Mouse (Mus musculus): Measurements from ENCODE around the gene Fam110a. TPM values are rescaled to one million over a fixed set of nuclear protein-coding genes. Genes with fewer than 3 reads are reported as not detected.

Gene Fam110a
- total and polyA plus RNA-seq, 2 experiments, result 0.83 to 3.3 TPM

- no peak overlapping the region for H3K27ac ChIP-seq (replicated peaks; ENCODE audit: insufficient read depth, low read depth, low read length)
- no peaks in the 10 kb centered on the region for H3K79me2 ChIP-seq (ENCODE audit: control insufficient read depth, insufficient read depth, low read length)
- DNase-seq (ENCODE audit: extremely low read depth, low read depth, low spot score), result peak; percentile 37
- no peak overlapping the region for H3K4me3 ChIP-seq (ENCODE audit: insufficient read depth, low read depth, low read length)
- H3K4me1 ChIP-seq (ENCODE audit: control insufficient read depth, insufficient read depth, low read length), result no peaks in the 10 kb centered on the region
- no peak for TF ChIP-seq CTCF (IDR thresholded peaks at IDR 0.05; ENCODE audit: low read depth, low read length)
- TF ChIP-seq POLR2A (IDR thresholded peaks at IDR 0.05; ENCODE audit: extremely low read depth, insufficient read depth, low read length), result no peak
- WGBS, result 47% methylated on average over 9 of the region's 9 CpGs
- H3K27me3 ChIP-seq (ENCODE audit: control insufficient read depth, insufficient read depth, low read length), result no peaks in the 10 kb centered on the region
- H3K36me3 ChIP-seq (ENCODE audit: control insufficient read depth, insufficient read depth, low read length), result no peaks in the 10 kb centered on the region
- H3K9ac ChIP-seq (ENCODE audit: low read depth, low read length), result no peak overlapping the region
Measured at GRCm38 (mm10) chr2:152010251-152010650, 30.2 kb upstream of the Fam110a start.

GRCm38 (mm10) chr2:152009061-152009779 is 29.2 kb upstream of the Fam110a start:
- 78% methylated on average over 15 of the region's 15 CpGs for WGBS
- no peak overlapping the region for H3K27ac ChIP-seq (replicated peaks; ENCODE audit: insufficient read depth, low read depth, low read length)
- no peaks in the 10 kb centered on the region for H3K4me1 ChIP-seq (ENCODE audit: control insufficient read depth, insufficient read depth, low read length)
- H3K79me2 ChIP-seq (ENCODE audit: control insufficient read depth, insufficient read depth, low read length), result no peaks in the 10 kb centered on the region
- no peak overlapping the region for H3K4me3 ChIP-seq (ENCODE audit: insufficient read depth, low read depth, low read length)
- DNase-seq (ENCODE audit: extremely low read depth, low read depth, low spot score), result no peak
- H3K36me3 ChIP-seq (ENCODE audit: control insufficient read depth, insufficient read depth, low read length), result no peaks in the 10 kb centered on the region
- TF ChIP-seq CTCF (IDR thresholded peaks at IDR 0.05; ENCODE audit: low read depth, low read length), result no peak
- TF ChIP-seq POLR2A (IDR thresholded peaks at IDR 0.05; ENCODE audit: extremely low read depth, insufficient read depth, low read length), result no peak
- H3K27me3 ChIP-seq (ENCODE audit: control insufficient read depth, insufficient read depth, low read length), result no peaks in the 10 kb centered on the region
- no peak overlapping the region for H3K9ac ChIP-seq (ENCODE audit: low read depth, low read length)

- 58% methylated on average over 10 of the region's 10 CpGs for WGBS
- no peak for DNase-seq (ENCODE audit: extremely low read depth, low read depth, low spot score)
- no peaks in the 10 kb centered on the region for H3K36me3 ChIP-seq (ENCODE audit: control insufficient read depth, insufficient read depth, low read length)
- H3K9ac ChIP-seq (ENCODE audit: low read depth, low read length), result no peak overlapping the region
- TF ChIP-seq CTCF (IDR thresholded peaks at IDR 0.05; ENCODE audit: low read depth, low read length), result peak; percentile 79
- TF ChIP-seq POLR2A (IDR thresholded peaks at IDR 0.05; ENCODE audit: extremely low read depth, insufficient read depth, low read length), result no peak
- no peaks in the 10 kb centered on the region for H3K79me2 ChIP-seq (ENCODE audit: control insufficient read depth, insufficient read depth, low read length)
- no peaks in the 10 kb centered on the region for H3K4me1 ChIP-seq (ENCODE audit: control insufficient read depth, insufficient read depth, low read length)
- no peaks in the 10 kb centered on the region for H3K27me3 ChIP-seq (ENCODE audit: control insufficient read depth, insufficient read depth, low read length)
- no peak overlapping the region for H3K27ac ChIP-seq (replicated peaks; ENCODE audit: insufficient read depth, low read depth, low read length)
- H3K4me3 ChIP-seq (ENCODE audit: insufficient read depth, low read depth, low read length), result no peak overlapping the region
Measured at GRCm38 (mm10) chr2:152007783-152008182, 27.8 kb upstream of the Fam110a start.

- DNase-seq (ENCODE audit: extremely low read depth, low read depth, low spot score), result no peak
- 64% methylated on average over 6 of the region's 6 CpGs for WGBS
- no peaks in the 10 kb centered on the region for H3K4me1 ChIP-seq (ENCODE audit: control insufficient read depth, insufficient read depth, low read length)
- H3K27me3 ChIP-seq (ENCODE audit: control insufficient read depth, insufficient read depth, low read length), result no peaks in the 10 kb centered on the region
- TF ChIP-seq POLR2A (IDR thresholded peaks at IDR 0.05; ENCODE audit: extremely low read depth, insufficient read depth, low read length), result no peak
- TF ChIP-seq CTCF (IDR thresholded peaks at IDR 0.05; ENCODE audit: low read depth, low read length), result no peak
- H3K4me3 ChIP-seq (ENCODE audit: insufficient read depth, low read depth, low read length), result no peak overlapping the region
- no peak overlapping the region for H3K27ac ChIP-seq (replicated peaks; ENCODE audit: insufficient read depth, low read depth, low read length)
- H3K36me3 ChIP-seq (ENCODE audit: control insufficient read depth, insufficient read depth, low read length), result no peaks in the 10 kb centered on the region
- H3K79me2 ChIP-seq (ENCODE audit: control insufficient read depth, insufficient read depth, low read length), result no peaks in the 10 kb centered on the region
- no peak overlapping the region for H3K9ac ChIP-seq (ENCODE audit: low read depth, low read length)
Measured at GRCm38 (mm10) chr2:152002529-152002928, 22.5 kb upstream of the Fam110a start.

GRCm38 (mm10) chr2:152000735-152001134 is 20.7 kb upstream of the Fam110a start:
- Histone ChIP-seq H3K36me3 (ENCODE audit: control insufficient read depth, insufficient read depth, low read length) (no peaks in the 10 kb centered on the region), H3K27ac (replicated peaks; ENCODE audit: insufficient read depth, low read depth, low read length) (no peak overlapping the region), H3K4me1 (ENCODE audit: control insufficient read depth, insufficient read depth, low read length) (peaks cover 4% of the 10 kb centered on the region; the same call in 1 of the 2 replicates), H3K4me3 (ENCODE audit: insufficient read depth, low read depth, low read length) (no peak overlapping the region), H3K9ac (ENCODE audit: low read depth, low read length) (no peak overlapping the region), H3K27me3 (ENCODE audit: control insufficient read depth, insufficient read depth, low read length) (no peaks in the 10 kb centered on the region), H3K79me2 (ENCODE audit: control insufficient read depth, insufficient read depth, low read length) (no peaks in the 10 kb centered on the region)
- WGBS, result 89% methylated on average over 6 of the region's 6 CpGs
- no peak for TF ChIP-seq POLR2A (IDR thresholded peaks at IDR 0.05; ENCODE audit: extremely low read depth, insufficient read depth, low read length)
- no peak for TF ChIP-seq CTCF (IDR thresholded peaks at IDR 0.05; ENCODE audit: low read depth, low read length)
- no peak for DNase-seq (ENCODE audit: extremely low read depth, low read depth, low spot score)

- no peaks in the 10 kb centered on the region for H3K27me3 ChIP-seq (ENCODE audit: control insufficient read depth, insufficient read depth, low read length)
- no peaks in the 10 kb centered on the region for H3K79me2 ChIP-seq (ENCODE audit: control insufficient read depth, insufficient read depth, low read length)
- 55% methylated on average over 3 of the region's 3 CpGs for WGBS
- H3K4me3 ChIP-seq (ENCODE audit: insufficient read depth, low read depth, low read length), result no peak overlapping the region
- H3K9ac ChIP-seq (ENCODE audit: low read depth, low read length), result no peak overlapping the region
- H3K4me1 ChIP-seq (ENCODE audit: control insufficient read depth, insufficient read depth, low read length), result peaks cover 4% of the 10 kb centered on the region; the same call in 1 of the 2 replicates
- no peak for TF ChIP-seq POLR2A (IDR thresholded peaks at IDR 0.05; ENCODE audit: extremely low read depth, insufficient read depth, low read length)
- no peak for TF ChIP-seq CTCF (IDR thresholded peaks at IDR 0.05; ENCODE audit: low read depth, low read length)
- no peak overlapping the region for H3K27ac ChIP-seq (replicated peaks; ENCODE audit: insufficient read depth, low read depth, low read length)
- DNase-seq (ENCODE audit: extremely low read depth, low read depth, low spot score), result no peak
- H3K36me3 ChIP-seq (ENCODE audit: control insufficient read depth, insufficient read depth, low read length), result no peaks in the 10 kb centered on the region
Measured at GRCm38 (mm10) chr2:152000291-152000679, 20.3 kb upstream of the Fam110a start.

Measured in liver, adult 2 months (tissue).